Mouse (Mus musculus) liver, embryonic 14.5 days (tissue): Measurements from ENCODE around the gene Atrnl1.

Experiments used
- CTCF ChIP-seq: IDR thresholded peaks from 2 replicates; pipeline ENCODE4 v1.5.1; 2016; ENCODE audit warnings: antibody characterized with exemption, low read depth, control low read depth
- EP300 ChIP-seq: IDR thresholded peaks from 2 replicates; pipeline ENCODE4 v1.6.1; 2016; ENCODE audit warnings: antibody characterized with exemption, low read depth

- TF ChIP-seq CTCF = no peak
- TF ChIP-seq EP300 = no peak
Observed at GRCm38 (mm10) chr19:57890954-57891353, 280.1 kb downstream of the Atrnl1 start.
